In the genomic region with DNA sequence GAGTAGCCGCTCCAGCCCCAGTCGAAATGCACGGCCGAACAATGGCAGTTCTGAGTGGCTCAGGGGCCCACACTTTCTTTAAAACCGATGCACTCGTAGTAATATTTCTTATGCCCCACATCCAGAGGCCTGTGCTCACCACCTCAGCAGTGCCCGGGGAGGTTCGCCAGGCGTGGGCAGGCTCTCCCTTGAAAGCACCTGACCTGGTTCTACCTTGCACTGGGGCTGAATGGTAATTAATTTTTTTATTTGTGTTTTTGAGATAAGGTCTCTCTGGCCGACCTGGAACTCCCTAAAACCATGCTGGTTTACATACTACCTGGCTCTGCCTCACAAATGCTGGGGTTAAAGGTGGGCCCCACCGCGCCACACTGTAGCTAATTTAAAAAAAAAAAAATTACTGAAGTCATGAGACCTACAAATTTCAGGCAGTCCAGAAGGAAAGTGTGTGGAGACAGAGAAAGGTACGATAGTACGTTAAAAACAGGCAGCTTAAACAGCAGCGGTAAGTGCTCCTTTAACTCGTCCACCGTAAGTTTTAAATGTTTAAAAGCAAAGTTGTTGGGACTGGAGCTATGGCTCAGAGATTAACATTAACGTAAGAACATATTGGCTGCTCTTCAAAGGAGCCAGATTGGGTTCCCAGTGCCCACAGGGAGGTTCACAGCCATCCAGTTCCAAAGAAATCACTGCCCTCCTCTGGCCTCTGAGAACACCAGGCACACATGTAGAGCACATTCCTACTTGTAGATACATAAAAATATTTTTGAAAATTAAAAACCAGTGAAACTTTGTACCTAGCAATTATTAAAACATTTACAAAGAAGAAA, we compare ENCODE assay signal across 9 mouse cellular contexts. TPM values are rescaled to one million over a fixed set of nuclear protein-coding genes. Genes with fewer than 3 reads are reported as not detected.
A peak's percentile ranks its signal among the peaks of the same experiment; 100 is the strongest.
DNase-seq lines count a peak whose midpoint lies in the region; ATAC-seq and TF ChIP-seq lines count a peak whose summit lies in the region.
"Had no signal": no experiment of that assay in that cellular context is flagged by ENCODE, and none has a peak within 500 bp of the region (broad histone marks: within the 10 kb centered on the region; RNA-seq: fewer than 3 reads in every experiment).

No protein-coding gene starts in this region.

- peak; percentile 33 for DNase-seq in lung, embryonic 14.5 days
- no peak for DNase-seq in lung, adult 18-20 months
- DNase-seq in left cerebral cortex, adult 18-20 months (ENCODE audit: low spot score in 2 of 2) = no peak
- DNase-seq in thymus, postnatal 0 days (ENCODE audit: low spot score) = no peak
- no peak for DNase-seq in testis, postnatal 14 days (ENCODE audit: low spot score)

- H3K27ac ChIP-seq in lung, embryonic 14.5 days (ENCODE audit: low read depth) = peak overlapping the region; percentile 95
- H3K27ac ChIP-seq in cortical plate, adult 2 months (ENCODE audit: insufficient read depth, low read length) = peak overlapping the region; percentile 40; the same call in 1 of the 2 replicates
- H3K27ac ChIP-seq in hindbrain, embryonic 16.5 days (ENCODE audit: low read depth, low read length) = peak overlapping the region; percentile 92

- no peaks in the 10 kb centered on the region for H3K36me3 ChIP-seq in lung, embryonic 14.5 days (ENCODE audit: insufficient read depth)
- H3K36me3 ChIP-seq in hindbrain, embryonic 16.5 days (ENCODE audit: control insufficient read depth, insufficient read depth, low read length) = no peaks in the 10 kb centered on the region

- TF ChIP-seq POLR2A in cortical plate, adult 2 months (IDR thresholded peaks at IDR 0.05; ENCODE audit: extremely low read depth, insufficient read depth, low read length) = no peak

- peak overlapping the region; percentile 94 for H3K4me2 ChIP-seq in lung, embryonic 14.5 days
- peak overlapping the region; percentile 97 for H3K4me2 ChIP-seq in hindbrain, embryonic 16.5 days (ENCODE audit: low read length)

- peak; percentile 10; the same call in 1 of the 2 replicates for TF ChIP-seq CTCF in lung, embryonic 14.5 days (IDR thresholded peaks at IDR 0.05; ENCODE audit: low read depth)
- TF ChIP-seq CTCF in cortical plate, adult 2 months (IDR thresholded peaks at IDR 0.05; ENCODE audit: extremely low read depth, insufficient read depth, low read length) = no peak

- peaks cover 12% of the 10 kb centered on the region; the same call in 1 of the 2 replicates for H3K4me1 ChIP-seq in lung, embryonic 14.5 days (ENCODE audit: insufficient read depth)
- peaks cover 4% of the 10 kb centered on the region for H3K4me1 ChIP-seq in cortical plate, adult 2 months (ENCODE audit: control insufficient read depth, insufficient read depth, low read length)
- H3K4me1 ChIP-seq in hindbrain, embryonic 16.5 days (ENCODE audit: control insufficient read depth, insufficient read depth, low read depth, low read length) = peaks cover 16% of the 10 kb centered on the region

- 9% methylated on average over 18 of the region's 18 CpGs for WGBS in lung, embryonic 14.5 days
- 12% methylated on average over 18 of the region's 18 CpGs for WGBS in hindbrain, embryonic 16.5 days

- no peaks in the 10 kb centered on the region for H3K9me3 ChIP-seq in lung, embryonic 14.5 days (ENCODE audit: low read depth, low read length)
- no peaks in the 10 kb centered on the region for H3K9me3 ChIP-seq in hindbrain, embryonic 16.5 days (ENCODE audit: control insufficient read depth, low read length)

- peak overlapping the region; percentile 53 for H3K4me3 ChIP-seq in lung, embryonic 14.5 days (ENCODE audit: low read depth, low read length)
- H3K4me3 ChIP-seq in cortical plate, adult 2 months (ENCODE audit: insufficient read depth, low read length) = peak overlapping the region; percentile 77
- H3K4me3 ChIP-seq in hindbrain, embryonic 16.5 days (ENCODE audit: low read length) = peak overlapping the region; percentile 69

- H3K9ac ChIP-seq in lung, embryonic 14.5 days = peak overlapping the region; percentile 85
- peak overlapping the region; percentile 72 for H3K9ac ChIP-seq in hindbrain, embryonic 16.5 days (ENCODE audit: low read depth, low read length)

- H3K27me3 ChIP-seq in lung, embryonic 14.5 days (ENCODE audit: insufficient read depth, low read length) = no peaks in the 10 kb centered on the region
- no peaks in the 10 kb centered on the region for H3K27me3 ChIP-seq in hindbrain, embryonic 16.5 days (replicated peaks; ENCODE audit: control insufficient read depth, insufficient read depth, low read length)

- no peak for ATAC-seq in lung, embryonic 14.5 days (ENCODE audit: insufficient read depth)
- no peak for ATAC-seq in hindbrain, embryonic 16.5 days
- ATAC-seq in monocyte, adult 5-6 weeks (replicated peaks; ENCODE audit: insufficient number of reproducible peaks, low FRiP score, low TSS enrichment, poor library complexity, severe bottlenecking) = 0 out of 2 replicates have a peak, but pooled peaks have one; percentile 8

RNA-seq across cellular contexts. Expression of a gene that starts 0.8 kb away (rescaled TPM):
- 9.5 and 9.9 TPM in 2 replicates for polyA plus RNA-seq in lung, embryonic 14.5 days (2014; fragmentation: Nextera tagmentation; extraction: Ambion mirVana)
- 36.9 and 37.5 TPM in 2 replicates for polyA plus RNA-seq in cortical plate, adult 2 months (2012; rRNA removed)
- 16.4 and 18.8 TPM in 2 replicates for polyA plus RNA-seq in hindbrain, embryonic 16.5 days (2015; fragmentation: Nextera tagmentation; extraction: Ambion mirVana)
- 3.2 to 10.5 TPM (median 7.1 TPM) in 3 replicates for total RNA-seq in monocyte, adult 5-6 weeks (2017)
- 10 to 100 TPM; 25.8 to 27.6 TPM for total RNA-seq in left cerebral cortex, adult 18-20 months (2021)
- polyA plus RNA-seq in thymus, postnatal 0 days (2015; fragmentation: Nextera tagmentation; extraction: Ambion mirVana) = 6.9 and 8.8 TPM in 2 replicates

RNA-seq across cellular contexts. Expression of a gene that starts 47.1 kb away (rescaled TPM):
- not detected in 2 replicates for polyA plus RNA-seq in lung, embryonic 14.5 days (2014; fragmentation: Nextera tagmentation; extraction: Ambion mirVana)
- not detected in 2 replicates for polyA plus RNA-seq in cortical plate, adult 2 months (2012; rRNA removed)
- polyA plus RNA-seq in hindbrain, embryonic 16.5 days (2015; fragmentation: Nextera tagmentation; extraction: Ambion mirVana) = not detected in 2 replicates
- total RNA-seq in monocyte, adult 5-6 weeks (2017) = not detected in 3 replicates
- total RNA-seq in left cerebral cortex, adult 18-20 months (2021) = not detected
- polyA plus RNA-seq in thymus, postnatal 0 days (2015; fragmentation: Nextera tagmentation; extraction: Ambion mirVana) = not detected in 2 replicates
- total RNA-seq: hematopoietic stem cell, adult 5-6 weeks had no signal

Comparison
In these comparisons a context has a peak if more than half of its experiments do, and no peak if none do; other contexts are left out.
1. H3K27ac ChIP-seq: peak in every context shown above with its lines; median percentile 95 in lung, embryonic 14.5 days; 92 in hindbrain, embryonic 16.5 days; 40 in cortical plate, adult 2 months.